Mouse (Mus musculus): Measurements from ENCODE around the gene Olfr1392.

DNA sequence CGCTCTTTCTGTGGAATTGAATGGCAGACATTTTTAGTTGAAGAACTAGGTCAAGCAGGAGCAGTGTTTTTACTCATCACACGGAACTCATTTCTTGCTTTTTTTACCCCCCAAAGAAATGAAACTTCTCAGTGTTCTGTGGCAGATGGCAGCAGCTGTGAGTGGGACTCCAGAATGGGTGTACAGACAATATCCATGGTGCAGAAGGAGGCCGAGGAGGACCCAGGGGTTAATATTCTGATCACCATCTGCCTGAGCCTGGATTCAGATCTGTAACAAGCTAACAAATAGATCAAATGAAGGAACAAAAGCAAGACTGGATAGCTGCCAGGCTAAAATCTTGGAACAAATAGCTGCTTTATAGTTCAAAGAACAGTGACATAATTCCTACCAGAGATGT is 7.7 kb downstream of the Olfr1392 start:
- TF ChIP-seq CTCF (conservative IDR thresholded peaks at IDR 0.05; ENCODE audit: low read length) (no peak), NANOG (IDR thresholded peaks at IDR 0.05; ENCODE audit: borderline replicate concordance, low read length) (no peak)

Data from E14TG2a.4 (cell line).